Mouse (Mus musculus) neural tube, embryonic 13.5 days (tissue): ENCODE data around the gene Trim46. TPM values are rescaled to one million over a fixed set of nuclear protein-coding genes. Genes with fewer than 3 reads are reported as not detected.
"Not testable (repeated sequence)": the region's sequence is repeated elsewhere in the genome, so short reads cannot be mapped to it uniquely, and the experiment has no call there.

Experiments
- ATAC-seq: fragments of 200-750 bp; cut with Nextera tagmentation; 2 replicates; pipeline ENCODE4 v1.8.0; 2017; ENCODE audit warnings: low read depth, mild to moderate bottlenecking, moderate TSS enrichment, moderate library complexity
- H3K27ac ChIP-seq: fragments of 300-500 bp; sonication (generic); replicated peaks from 2 replicates; pipeline ENCODE4 v1.5.1; 2015; ENCODE audit warnings: moderate library complexity, mild to moderate bottlenecking, inconsistent platforms
- H3K27me3 ChIP-seq: fragments of 300-500 bp; sonication (generic); 2 replicates; pipeline ENCODE4 v1.6.1; 2015; ENCODE audit warnings: mild to moderate bottlenecking, inconsistent platforms
- H3K36me3 ChIP-seq: fragments of 300-500 bp; sonication (generic); 2 replicates; pipeline ENCODE4 v1.6.1; 2015; ENCODE audit warnings: mild to moderate bottlenecking, inconsistent platforms
- H3K4me1 ChIP-seq: fragments of 300-500 bp; sonication (generic); replicated peaks from 2 replicates; pipeline ENCODE4 v1.6.1; 2015; ENCODE audit warnings: inconsistent platforms
- H3K4me2 ChIP-seq: fragments of 300-500 bp; sonication (generic); 2 replicates; pipeline ENCODE4 v1.6.1; 2015; ENCODE audit warnings: inconsistent platforms, mild to moderate bottlenecking, moderate library complexity
- H3K4me3 ChIP-seq: fragments of 300-500 bp; sonication (generic); 2 replicates; pipeline ENCODE4 v1.5.1; 2015; ENCODE audit warnings: mild to moderate bottlenecking, inconsistent platforms
- H3K9ac ChIP-seq: fragments of 300-500 bp; sonication (generic); 2 replicates; pipeline ENCODE4 v1.6.1; 2015; ENCODE audit warnings: moderate library complexity, mild to moderate bottlenecking, inconsistent platforms
- H3K9me3 ChIP-seq: fragments of 300-500 bp; sonication (generic); 2 replicates; pipeline ENCODE4 v1.6.1; 2016; ENCODE audit warnings: inconsistent platforms
- WGBS: fragments of 180-500 bp; shearing (Covaris S2); methylation state at CpG from one replicate; pipeline ENCODE4 v1.1.7; 2015; 5-methylcytosine and 5-hydroxymethylcytosine counted together
- polyA plus RNA-seq: library from polyadenylated mRNA; unstranded; fragments of >200 nt; fragmentation: Nextera tagmentation; extraction: Ambion mirVana; gene quantifications from 2 replicates; pipeline ENCODE4 v1.2.1, GENCODE M21; 2015

Gene Trim46
- polyA plus RNA-seq, 1 experiment from 2014 or later = 55.9 TPM

GRCm38 (mm10) chr3:89216407-89216806 lies 29.7 kb downstream of the Trim46 start:
- Histone ChIP-seq H3K4me2 (peak overlapping the region; percentile 73), H3K4me1 (peaks cover 60% of the 10 kb centered on the region), H3K36me3 (peaks cover 10% of the 10 kb centered on the region)
- not testable (repeated sequence) for ATAC-seq, H3K9me3 ChIP-seq, H3K9ac ChIP-seq, H3K4me3 ChIP-seq, H3K27ac ChIP-seq, H3K27me3 ChIP-seq
- 77% methylated on average over 7 of the region's 7 CpGs for WGBS

- H3K27me3 ChIP-seq = no peaks in the 10 kb centered on the region
- H3K4me2 ChIP-seq = peak overlapping the region; percentile 73
- H3K9ac ChIP-seq = peak overlapping the region; percentile 81
- peaks cover 55% of the 10 kb centered on the region for H3K4me1 ChIP-seq
- H3K9me3 ChIP-seq = no peaks in the 10 kb centered on the region
- 0% methylated on average over 6 of the region's 6 CpGs for WGBS
- peak; percentile 22; the same call in 1 of the 2 replicates for ATAC-seq
- peak overlapping the region; percentile 97 for H3K27ac ChIP-seq
- H3K4me3 ChIP-seq = peak overlapping the region; percentile 75
- peaks cover 9% of the 10 kb centered on the region for H3K36me3 ChIP-seq
These were observed 30.3 kb downstream of the Trim46 start for GRCm38 (mm10) chr3:89215853-89216252.

GRCm38 (mm10) chr3:89214681-89215411 lies 31.3 kb downstream of the Trim46 start, which contains the start of gene Thbs3:
TSS of gene Thbs3 (plus strand) at chr3:89215180.
- peaks cover 19% of the 10 kb centered on the region for H3K36me3 ChIP-seq
- no peaks in the 10 kb centered on the region for H3K27me3 ChIP-seq
- peak within 1 kb of the TSS; percentile 81 for H3K9ac ChIP-seq
- peak; percentile 20 for ATAC-seq
- H3K9me3 ChIP-seq = no peaks in the 10 kb centered on the region
- peak within 1 kb of the TSS; percentile 97 for H3K27ac ChIP-seq
- WGBS = under 1% methylated on average over 19 of the region's 19 CpGs
- H3K4me2 ChIP-seq = peak within 1 kb of the TSS; percentile 73
- peaks cover 52% of the 10 kb centered on the region for H3K4me1 ChIP-seq
- peak within 1 kb of the TSS; percentile 75 for H3K4me3 ChIP-seq

GRCm38 (mm10) chr3:89213803-89214530 lies 32.1 kb downstream of the Trim46 start:
- H3K4me1 ChIP-seq = peaks cover 45% of the 10 kb centered on the region
- H3K4me2 ChIP-seq = peak overlapping the region; percentile 73
- peak overlapping the region; percentile 97 for H3K27ac ChIP-seq
- H3K27me3 ChIP-seq = no peaks in the 10 kb centered on the region
- peak; percentile 88 for ATAC-seq
- H3K36me3 ChIP-seq = peaks cover 21% of the 10 kb centered on the region
- peak overlapping the region; percentile 81 for H3K9ac ChIP-seq
- WGBS = under 1% methylated on average over 69 of the region's 69 CpGs
- H3K9me3 ChIP-seq = no peaks in the 10 kb centered on the region
- H3K4me3 ChIP-seq = peak overlapping the region; percentile 75

- no peak overlapping the region for H3K4me3 ChIP-seq
- H3K9me3 ChIP-seq = no peaks in the 10 kb centered on the region
- peaks cover 34% of the 10 kb centered on the region for H3K4me1 ChIP-seq
- peaks cover 53% of the 10 kb centered on the region for H3K36me3 ChIP-seq
- no peak overlapping the region for H3K4me2 ChIP-seq
- no peaks in the 10 kb centered on the region for H3K27me3 ChIP-seq
- H3K9ac ChIP-seq = no peak overlapping the region
- no peak overlapping the region for H3K27ac ChIP-seq
- 77% methylated on average over 7 of the region's 7 CpGs for WGBS
- no peak for ATAC-seq
These were observed 35.4 kb downstream of the Trim46 start for GRCm38 (mm10) chr3:89210731-89211130.

- ATAC-seq = no peak
- no peak overlapping the region for H3K4me2 ChIP-seq
- H3K4me1 ChIP-seq = peaks cover 29% of the 10 kb centered on the region
- no peaks in the 10 kb centered on the region for H3K27me3 ChIP-seq
- no peak overlapping the region for H3K27ac ChIP-seq
- no peaks in the 10 kb centered on the region for H3K9me3 ChIP-seq
- no peak overlapping the region for H3K4me3 ChIP-seq
- peaks cover 59% of the 10 kb centered on the region for H3K36me3 ChIP-seq
- WGBS = 88% methylated on average over 13 of the region's 13 CpGs
- no peak overlapping the region for H3K9ac ChIP-seq
These were observed 35.9 kb downstream of the Trim46 start for GRCm38 (mm10) chr3:89210162-89210561.

- H3K9ac ChIP-seq = no peak overlapping the region
- peaks cover 63% of the 10 kb centered on the region for H3K36me3 ChIP-seq
- no peak overlapping the region for H3K27ac ChIP-seq
- 89% methylated on average over 7 of the region's 7 CpGs for WGBS
- no peaks in the 10 kb centered on the region for H3K9me3 ChIP-seq
- H3K27me3 ChIP-seq = no peaks in the 10 kb centered on the region
- peaks cover 24% of the 10 kb centered on the region for H3K4me1 ChIP-seq
- ATAC-seq = no peak
- H3K4me3 ChIP-seq = no peak overlapping the region
- H3K4me2 ChIP-seq = no peak overlapping the region
These were observed 36.4 kb downstream of the Trim46 start for GRCm38 (mm10) chr3:89209731-89210130.

GRCm38 (mm10) chr3:89208736-89209135 lies 37.4 kb downstream of the Trim46 start:
- 89% methylated on average over 6 of the region's 6 CpGs for WGBS
- H3K4me2 ChIP-seq = no peak overlapping the region
- H3K4me3 ChIP-seq = no peak overlapping the region
- H3K27me3 ChIP-seq = no peaks in the 10 kb centered on the region
- no peak for ATAC-seq
- H3K4me1 ChIP-seq = peaks cover 23% of the 10 kb centered on the region
- H3K9ac ChIP-seq = no peak overlapping the region
- no peaks in the 10 kb centered on the region for H3K9me3 ChIP-seq
- no peak overlapping the region for H3K27ac ChIP-seq
- peaks cover 73% of the 10 kb centered on the region for H3K36me3 ChIP-seq

- H3K9ac ChIP-seq = no peak overlapping the region
- no peak for ATAC-seq
- H3K4me3 ChIP-seq = no peak overlapping the region
- H3K9me3 ChIP-seq = no peaks in the 10 kb centered on the region
- H3K27ac ChIP-seq = no peak overlapping the region
- H3K36me3 ChIP-seq = peaks cover 73% of the 10 kb centered on the region
- H3K4me1 ChIP-seq = peaks cover 25% of the 10 kb centered on the region
- H3K4me2 ChIP-seq = no peak overlapping the region
- no peaks in the 10 kb centered on the region for H3K27me3 ChIP-seq
- WGBS = 93% methylated on average over 13 of the region's 13 CpGs
These were observed 37.9 kb downstream of the Trim46 start for GRCm38 (mm10) chr3:89208075-89208657.

- no peak overlapping the region for H3K27ac ChIP-seq
- no peak for ATAC-seq
- no peak overlapping the region for H3K4me3 ChIP-seq
- H3K9me3 ChIP-seq = no peaks in the 10 kb centered on the region
- no peak overlapping the region for H3K4me2 ChIP-seq
- no peaks in the 10 kb centered on the region for H3K27me3 ChIP-seq
- peaks cover 73% of the 10 kb centered on the region for H3K36me3 ChIP-seq
- peaks cover 14% of the 10 kb centered on the region for H3K4me1 ChIP-seq
- 94% methylated on average over 2 of the region's 2 CpGs for WGBS
- no peak overlapping the region for H3K9ac ChIP-seq
These were observed 39.4 kb downstream of the Trim46 start for GRCm38 (mm10) chr3:89206695-89207094.

GRCm38 (mm10) chr3:89206079-89206478 lies 40.0 kb downstream of the Trim46 start:
- no peak for ATAC-seq
- Histone ChIP-seq H3K4me3 (no peak overlapping the region), H3K4me1 (peaks cover 11% of the 10 kb centered on the region), H3K9me3 (no peaks in the 10 kb centered on the region), H3K36me3 (peaks cover 73% of the 10 kb centered on the region), H3K27ac (no peak overlapping the region), H3K9ac (no peak overlapping the region), H3K27me3 (no peaks in the 10 kb centered on the region), H3K4me2 (no peak overlapping the region)
- WGBS = 93% methylated on average over 7 of the region's 7 CpGs

- WGBS = 33% methylated on average over 5 of the region's 5 CpGs
- Histone ChIP-seq H3K4me3 (peak overlapping the region; percentile 54), H3K4me1 (peaks cover 11% of the 10 kb centered on the region), H3K36me3 (peaks cover 43% of the 10 kb centered on the region), H3K4me2 (peak overlapping the region; percentile 73), H3K27me3 (no peaks in the 10 kb centered on the region), H3K27ac (no peak overlapping the region), H3K9ac (peak overlapping the region; percentile 76), H3K9me3 (no peaks in the 10 kb centered on the region)
- peak; percentile 47; the same call in 1 of the 2 replicates for ATAC-seq
These were observed 43.0 kb downstream of the Trim46 start for GRCm38 (mm10) chr3:89203142-89203514.
